Mouse (Mus musculus) megakaryocyte, embryonic 14.5 days (primary cell): ENCODE results near the gene Rasgef1c.

Source experiments
- FLI1 ChIP-seq: IDR thresholded peaks from 2 replicates; pipeline ENCODE4 v1.6.1; 2012; ENCODE audit warnings: low read length, inconsistent platforms, mixed read lengths
- GATA1 ChIP-seq: IDR thresholded peaks from 3 replicates; pipeline ENCODE4 v1.6.1; 2012; ENCODE audit warnings: mixed read lengths, low read length, inconsistent platforms, borderline replicate concordance

DNA sequence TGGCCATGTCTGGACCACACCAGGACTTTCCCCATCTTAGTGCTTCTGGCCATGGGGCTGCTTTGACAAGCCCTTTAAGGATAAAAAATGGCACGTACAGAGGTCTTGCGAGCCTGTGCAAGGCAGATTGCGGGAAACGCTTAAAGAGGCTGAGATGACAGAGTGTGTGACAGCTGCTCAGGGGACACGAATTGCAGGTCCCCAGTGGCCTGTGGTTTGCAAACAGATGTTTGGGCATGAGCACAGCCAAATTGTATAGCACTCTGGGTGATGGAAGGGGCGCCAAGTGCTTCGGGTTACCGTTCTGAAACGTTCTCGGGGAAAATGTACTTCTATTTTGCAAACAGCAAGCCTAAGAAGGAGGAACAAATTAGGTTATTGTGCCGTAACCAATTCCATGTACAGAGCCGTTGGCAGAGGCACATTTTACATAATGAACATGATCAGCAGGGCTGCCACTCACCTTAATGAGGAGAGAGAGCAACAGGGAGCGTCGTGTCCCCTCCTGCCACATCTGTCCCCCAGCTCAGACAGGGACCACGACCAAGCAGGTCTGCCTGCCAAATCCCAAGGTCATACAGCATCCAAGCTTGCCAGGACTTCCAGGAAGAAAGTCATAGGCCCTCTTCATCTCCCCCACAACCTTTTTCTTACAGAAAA is 17.0 kb downstream of the Rasgef1c start:
- TF ChIP-seq GATA1 (no peak), FLI1 (no peak)
